Mouse (Mus musculus) forebrain, embryonic 14.5 days (tissue): Measurements from ENCODE around the gene 4930415O20Rik. TPM values are rescaled to one million over a fixed set of nuclear protein-coding genes. Genes with fewer than 3 reads are reported as not detected.

Experiments used
- ATAC-seq: fragments of 200-750 bp; cut with Nextera tagmentation; 2 replicates; pipeline ENCODE4 v1.8.0; 2017; ENCODE audit warnings: mild to moderate bottlenecking, moderate library complexity
- DNase-seq: peaks from one replicate; pipeline ENCODE4 v3.0.0-alpha.2; 2015; ENCODE audit warnings: low spot score
- H3K27ac ChIP-seq: fragments of 300-500 bp; sonication (generic); 2 replicates; pipeline ENCODE4 v1.5.1; 2014; ENCODE audit warnings: low read depth, mild to moderate bottlenecking, control low read depth, low read length, moderate library complexity
- H3K27me3 ChIP-seq: fragments of 300-500 bp; sonication (generic); replicated peaks from 2 replicates; pipeline ENCODE4 v1.6.1; 2014; ENCODE audit warnings: low read length, control low read depth, mixed read lengths; ENCODE audit not compliant: control insufficient read depth, insufficient read depth
- H3K36me3 ChIP-seq: fragments of 300-500 bp; sonication (generic); 2 replicates; pipeline ENCODE4 v1.6.1; 2014; ENCODE audit warnings: low read length, control low read depth; ENCODE audit not compliant: control insufficient read depth, insufficient read depth
- H3K4me1 ChIP-seq: fragments of 300-500 bp; sonication (generic); 2 replicates; pipeline ENCODE4 v1.6.1; 2014; ENCODE audit warnings: antibody characterized with exemption, low read length, control low read depth; ENCODE audit not compliant: control insufficient read depth, insufficient read depth
- H3K4me2 ChIP-seq: fragments of 300-500 bp; sonication (generic); 2 replicates; pipeline ENCODE4 v1.6.1; 2014; ENCODE audit warnings: mild to moderate bottlenecking, control low read depth, low read length
- H3K4me3 ChIP-seq: fragments of 300-500 bp; sonication (generic); 2 replicates; pipeline ENCODE4 v1.5.1; 2014; ENCODE audit warnings: low read depth, low read length, control low read depth
- H3K9ac ChIP-seq: fragments of 300-500 bp; sonication (generic); 2 replicates; pipeline ENCODE4 v1.6.1; 2014; ENCODE audit warnings: mild to moderate bottlenecking, low read length, control low read depth, moderate library complexity
- H3K9me3 ChIP-seq: fragments of 300-500 bp; sonication (generic); replicated peaks from 2 replicates; pipeline ENCODE4 v1.6.1; 2016; ENCODE audit warnings: low read length, control low read depth, mixed read lengths; ENCODE audit not compliant: control insufficient read depth
- WGBS: fragments of 180-500 bp; shearing (Covaris S2); extraction: QIAGEN DNeasy Blood & Tissue Kit; methylation state at CpG from one replicate; pipeline ENCODE4 v1.1.7; 2014; 5-methylcytosine and 5-hydroxymethylcytosine counted together
- polyA plus RNA-seq: library from polyadenylated mRNA; unstranded; fragments of >200 nt; fragmentation: Nextera tagmentation; extraction: Ambion mirVana; gene quantifications from 2 replicates; pipeline ENCODE4 v1.2.1, GENCODE M21; 2014

4930415O20Rik gene
- polyA plus RNA-seq, 1 experiment from 2014 or later, result not detected

GRCm38 (mm10) chr15:98606739-98607138 is 35.9 kb downstream of the 4930415O20Rik start:
- 65% methylated on average over 9 of the region's 9 CpGs for WGBS
- H3K9ac ChIP-seq, result no peak overlapping the region

GRCm38 (mm10) chr15:98607557-98607956 is 36.8 kb downstream of the 4930415O20Rik start:
- DNase-seq (no peak), ATAC-seq (no peak)
- peak overlapping the region; percentile 91 for H3K4me2 ChIP-seq
- H3K9me3 ChIP-seq, result no peaks in the 10 kb centered on the region
- no peak overlapping the region for H3K27ac ChIP-seq
- H3K4me1 ChIP-seq, result peaks cover 14% of the 10 kb centered on the region
- peaks cover 22% of the 10 kb centered on the region for H3K36me3 ChIP-seq
- H3K4me3 ChIP-seq, result peak overlapping the region; percentile 75
- 35% methylated on average over 4 of the region's 4 CpGs for WGBS
- H3K9ac ChIP-seq, result peak overlapping the region; percentile 86; the same call in 1 of the 2 replicates
- H3K27me3 ChIP-seq, result no peaks in the 10 kb centered on the region

More at GRCm38 (mm10) chr15:98606739-98607138, 35.9 kb downstream of the 4930415O20Rik start:
- ATAC-seq, result no peak
- Histone ChIP-seq H3K36me3 (peaks cover 26% of the 10 kb centered on the region), H3K4me3 (no peak overlapping the region), H3K4me1 (peaks cover 16% of the 10 kb centered on the region), H3K27me3 (no peaks in the 10 kb centered on the region), H3K9me3 (no peaks in the 10 kb centered on the region), H3K4me2 (no peak overlapping the region), H3K27ac (no peak overlapping the region)
- DNase-seq, result no peak

- H3K4me2 ChIP-seq, result peak overlapping the region; percentile 91
- H3K4me1 ChIP-seq, result peaks cover 14% of the 10 kb centered on the region
- no peaks in the 10 kb centered on the region for H3K9me3 ChIP-seq
- H3K27me3 ChIP-seq, result no peaks in the 10 kb centered on the region
- H3K4me3 ChIP-seq, result peak overlapping the region; percentile 75
- H3K27ac ChIP-seq, result no peak overlapping the region; the same call in 1 of the 2 replicates
- H3K36me3 ChIP-seq, result peaks cover 16% of the 10 kb centered on the region
- H3K9ac ChIP-seq, result peak overlapping the region; percentile 86
- no peak for ATAC-seq
- WGBS, result 17% methylated on average over 8 of the region's 10 CpGs
- DNase-seq, result no peak
Measured at GRCm38 (mm10) chr15:98608058-98608783, 37.4 kb downstream of the 4930415O20Rik start.

- ATAC-seq, result peak; percentile 54
- no peaks in the 10 kb centered on the region for H3K27me3 ChIP-seq
- H3K9ac ChIP-seq, result peak overlapping the region; percentile 86
- no peaks in the 10 kb centered on the region for H3K9me3 ChIP-seq
- H3K4me2 ChIP-seq, result peak overlapping the region; percentile 91
- 0% methylated on average over 7 of the region's 26 CpGs for WGBS
- DNase-seq, result peak; percentile 30
- peak overlapping the region; percentile 75 for H3K4me3 ChIP-seq
- H3K27ac ChIP-seq, result peak overlapping the region; percentile 83
- H3K36me3 ChIP-seq, result peaks cover 10% of the 10 kb centered on the region
- peaks cover 14% of the 10 kb centered on the region for H3K4me1 ChIP-seq
Measured at GRCm38 (mm10) chr15:98608784-98609250, 38.0 kb downstream of the 4930415O20Rik start.

- no peaks in the 10 kb centered on the region for H3K27me3 ChIP-seq
- H3K4me2 ChIP-seq, result peak within 1 kb of the TSS; percentile 91
- H3K4me1 ChIP-seq, result peaks cover 14% of the 10 kb centered on the region
- ATAC-seq (peak; percentile 85), DNase-seq (peak; percentile 88)
- 0 out of 2 replicates have a peak, but pooled peaks cover 3% of the 10 kb centered on the region for H3K36me3 ChIP-seq
- under 1% methylated on average over 30 of the region's 75 CpGs for WGBS
- peak within 1 kb of the TSS; percentile 86 for H3K9ac ChIP-seq
- peak within 1 kb of the TSS; percentile 75 for H3K4me3 ChIP-seq
- peak within 1 kb of the TSS; percentile 83 for H3K27ac ChIP-seq
- no peaks in the 10 kb centered on the region for H3K9me3 ChIP-seq
Measured at GRCm38 (mm10) chr15:98609331-98610130, 38.7 kb downstream of the 4930415O20Rik start, which contains the start of gene Adcy6. Adcy6 (minus strand) TSS chr15:98610076.

- peak overlapping the region; percentile 91 for H3K4me2 ChIP-seq
- H3K27ac ChIP-seq, result peak overlapping the region; percentile 83
- peaks cover 14% of the 10 kb centered on the region for H3K4me1 ChIP-seq
- peak overlapping the region; percentile 75 for H3K4me3 ChIP-seq
- 0 out of 2 replicates have a peak, but pooled peaks cover 3% of the 10 kb centered on the region for H3K36me3 ChIP-seq
- no peaks in the 10 kb centered on the region for H3K9me3 ChIP-seq
- WGBS, result 5% methylated on average over 12 of the region's 12 CpGs
- DNase-seq, result peak; percentile 40
- peak overlapping the region; percentile 86 for H3K9ac ChIP-seq
- H3K27me3 ChIP-seq, result no peaks in the 10 kb centered on the region
- no peak for ATAC-seq
Measured at GRCm38 (mm10) chr15:98610131-98610633, 39.4 kb downstream of the 4930415O20Rik start.

GRCm38 (mm10) chr15:98612229-98612628 is 41.4 kb downstream of the 4930415O20Rik start:
- DNase-seq (no peak), ATAC-seq (no peak)
- H3K27ac ChIP-seq, result no peak overlapping the region
- H3K9ac ChIP-seq, result no peak overlapping the region
- H3K27me3 ChIP-seq, result no peaks in the 10 kb centered on the region
- 94% methylated on average over 3 of the region's 3 CpGs for WGBS
- H3K4me1 ChIP-seq, result peaks cover 14% of the 10 kb centered on the region
- H3K4me2 ChIP-seq, result no peak overlapping the region
- no peaks in the 10 kb centered on the region for H3K36me3 ChIP-seq
- no peak overlapping the region for H3K4me3 ChIP-seq
- H3K9me3 ChIP-seq, result no peaks in the 10 kb centered on the region

GRCm38 (mm10) chr15:98614551-98614950 is 43.7 kb downstream of the 4930415O20Rik start:
- no peak for ATAC-seq
- Histone ChIP-seq H3K27ac (no peak overlapping the region), H3K9ac (0 out of 2 replicates have a peak overlapping the region, but pooled peaks have one; percentile 25), H3K4me3 (no peak overlapping the region), H3K36me3 (no peaks in the 10 kb centered on the region), H3K27me3 (no peaks in the 10 kb centered on the region), H3K9me3 (no peaks in the 10 kb centered on the region), H3K4me2 (no peak overlapping the region), H3K4me1 (no peaks in the 10 kb centered on the region)
- peak; percentile 50 for DNase-seq
- WGBS, result 40% methylated on average over 9 of the region's 9 CpGs
